Mouse (Mus musculus) heart, postnatal 0 days (tissue): ENCODE results near the gene Tmem147.

Source experiments
- CTCF ChIP-seq: IDR thresholded peaks from 2 replicates; pipeline ENCODE4 v1.5.1; 2016; ENCODE audit warnings: antibody characterized with exemption, control low read depth, low read depth
- EP300 ChIP-seq: IDR thresholded peaks from 2 replicates; pipeline ENCODE4 v1.6.1; 2016; ENCODE audit warnings: antibody characterized with exemption, low read depth

DNA sequence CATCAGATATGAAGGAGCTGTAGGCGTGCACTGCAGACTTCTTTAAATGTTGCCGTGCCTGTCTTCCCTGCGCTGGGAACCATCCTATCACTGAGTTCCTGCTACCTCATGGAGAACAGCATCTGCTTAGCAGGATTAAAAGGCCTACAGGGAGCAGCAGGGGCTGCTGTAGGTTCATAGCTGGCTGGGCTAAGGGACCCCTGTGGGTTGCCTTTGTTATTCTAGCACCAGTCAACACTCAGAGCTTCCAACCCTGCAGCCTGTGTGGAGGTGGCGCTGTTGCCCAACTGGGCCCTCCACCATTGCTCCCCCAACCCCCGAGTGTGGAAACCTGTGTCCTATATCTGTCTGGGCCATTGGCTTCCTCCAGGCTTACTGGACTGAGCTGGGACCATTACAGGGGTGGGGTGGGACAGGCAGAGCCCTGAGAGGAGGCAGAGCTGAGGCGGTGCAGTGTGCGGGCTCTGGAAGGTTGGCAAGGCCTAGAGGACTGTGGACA, 47.8 kb upstream of the Tmem147 start:
- TF ChIP-seq EP300 (no peak), CTCF (no peak)
